Mouse (Mus musculus): ENCODE data around the gene Slc27a5. TPM values are rescaled to one million over a fixed set of nuclear protein-coding genes. Genes with fewer than 3 reads are reported as not detected.

Gene Slc27a5
- polyA plus RNA-seq, 1 experiment from 2014 or later: not detected

- Histone ChIP-seq H3K4me3 (ENCODE audit: low read length) (peak within 1 kb of the TSS; percentile 83), H3K36me3 (ENCODE audit: control insufficient read depth, insufficient read depth, low read length) (peaks cover 14% of the 10 kb centered on the region), H3K4me1 (replicated peaks; ENCODE audit: control insufficient read depth, insufficient read depth, low read length) (peaks cover 27% of the 10 kb centered on the region), H3K27me3 (ENCODE audit: control insufficient read depth, insufficient read depth, low read depth, low read length) (peaks cover 10% of the 10 kb centered on the region), H3K9me3 (ENCODE audit: control insufficient read depth, low read length) (peaks cover 3% of the 10 kb centered on the region), H3K4me2 (ENCODE audit: low read depth, low read length) (peak within 1 kb of the TSS; percentile 91), H3K27ac (ENCODE audit: low read length) (peak within 1 kb of the TSS; percentile 100), H3K9ac (ENCODE audit: low read length) (peak within 1 kb of the TSS; percentile 97)
- ATAC-seq (ENCODE audit: low read depth): peak; percentile 94
- WGBS: under 1% methylated on average over 56 of the region's 65 CpGs
Observed at GRCm38 (mm10) chr7:13037901-13038555, 40.0 kb upstream of the Slc27a5 start, which contains the start of gene Ube2m. Ube2m (minus strand) TSS chr7:13038275.

GRCm38 (mm10) chr7:13037366-13037765 lies 39.4 kb upstream of the Slc27a5 start:
- H3K9me3 ChIP-seq (ENCODE audit: control insufficient read depth, low read length): no peaks in the 10 kb centered on the region
- peak overlapping the region; percentile 91 for H3K4me2 ChIP-seq (ENCODE audit: low read depth, low read length)
- H3K27ac ChIP-seq (ENCODE audit: low read length): peak overlapping the region; percentile 100
- peak; percentile 5; the same call in 1 of the 2 replicates for ATAC-seq (ENCODE audit: low read depth)
- peak overlapping the region; percentile 83 for H3K4me3 ChIP-seq (ENCODE audit: low read length)
- peak overlapping the region; percentile 97 for H3K9ac ChIP-seq (ENCODE audit: low read length)
- WGBS: 0% methylated on average over 30 of the region's 33 CpGs
- peaks cover 15% of the 10 kb centered on the region for H3K36me3 ChIP-seq (ENCODE audit: control insufficient read depth, insufficient read depth, low read length)
- peaks cover 3% of the 10 kb centered on the region; the same call in 1 of the 2 replicates for H3K27me3 ChIP-seq (ENCODE audit: control insufficient read depth, insufficient read depth, low read depth, low read length)
- peaks cover 27% of the 10 kb centered on the region for H3K4me1 ChIP-seq (replicated peaks; ENCODE audit: control insufficient read depth, insufficient read depth, low read length)

- peaks cover 27% of the 10 kb centered on the region for H3K4me1 ChIP-seq (replicated peaks; ENCODE audit: control insufficient read depth, insufficient read depth, low read length)
- whole genome bisulfite sequencing: 27% methylated on average over 4 of the region's 4 CpGs
Observed at GRCm38 (mm10) chr7:13036806-13037205, 38.8 kb upstream of the Slc27a5 start.

GRCm38 (mm10) chr7:13035211-13035855 lies 37.3 kb upstream of the Slc27a5 start:
- Histone ChIP-seq H3K4me2 (ENCODE audit: low read depth, low read length) (peak overlapping the region; percentile 80), H3K27ac (ENCODE audit: low read length) (peak overlapping the region; percentile 86; the same call in 1 of the 2 replicates), H3K4me3 (ENCODE audit: low read length) (no peak overlapping the region), H3K9ac (ENCODE audit: low read length) (peak overlapping the region; percentile 40; the same call in 1 of the 2 replicates), H3K9me3 (ENCODE audit: control insufficient read depth, low read length) (no peaks in the 10 kb centered on the region), H3K27me3 (ENCODE audit: control insufficient read depth, insufficient read depth, low read depth, low read length) (no peaks in the 10 kb centered on the region), H3K4me1 (replicated peaks; ENCODE audit: control insufficient read depth, insufficient read depth, low read length) (peaks cover 27% of the 10 kb centered on the region), H3K36me3 (ENCODE audit: control insufficient read depth, insufficient read depth, low read length) (peaks cover 34% of the 10 kb centered on the region)
- ATAC-seq (ENCODE audit: low read depth): no peak
- WGBS: 76% methylated on average over 17 of the region's 17 CpGs

More at GRCm38 (mm10) chr7:13036806-13037205, 38.8 kb upstream of the Slc27a5 start:
- H3K4me3 ChIP-seq (ENCODE audit: low read length): peak overlapping the region; percentile 83
- H3K9ac ChIP-seq (ENCODE audit: low read length): peak overlapping the region; percentile 97
- 0 out of 2 replicates have a peak, but pooled peaks cover 3% of the 10 kb centered on the region for H3K27me3 ChIP-seq (ENCODE audit: control insufficient read depth, insufficient read depth, low read depth, low read length)
- no peak for ATAC-seq (ENCODE audit: low read depth)
- H3K9me3 ChIP-seq (ENCODE audit: control insufficient read depth, low read length): no peaks in the 10 kb centered on the region
- peak overlapping the region; percentile 100; the same call in 1 of the 2 replicates for H3K27ac ChIP-seq (ENCODE audit: low read length)
- peaks cover 21% of the 10 kb centered on the region for H3K36me3 ChIP-seq (ENCODE audit: control insufficient read depth, insufficient read depth, low read length)
- H3K4me2 ChIP-seq (ENCODE audit: low read depth, low read length): peak overlapping the region; percentile 91

- Histone ChIP-seq H3K4me2 (ENCODE audit: low read depth, low read length) (peak within 1 kb of the TSS; percentile 80), H3K9ac (ENCODE audit: low read length) (peak within 1 kb of the TSS; percentile 77), H3K36me3 (ENCODE audit: control insufficient read depth, insufficient read depth, low read length) (peaks cover 43% of the 10 kb centered on the region), H3K27me3 (ENCODE audit: control insufficient read depth, insufficient read depth, low read depth, low read length) (no peaks in the 10 kb centered on the region), H3K4me3 (ENCODE audit: low read length) (peak within 1 kb of the TSS; percentile 67), H3K4me1 (replicated peaks; ENCODE audit: control insufficient read depth, insufficient read depth, low read length) (peaks cover 27% of the 10 kb centered on the region), H3K9me3 (ENCODE audit: control insufficient read depth, low read length) (no peaks in the 10 kb centered on the region), H3K27ac (ENCODE audit: low read length) (peak within 1 kb of the TSS; percentile 86)
- WGBS: 0% methylated on average over 45 of the region's 45 CpGs
- peak; percentile 74 for ATAC-seq (ENCODE audit: low read depth)
Observed at GRCm38 (mm10) chr7:13034148-13034977, 36.4 kb upstream of the Slc27a5 start, which contains the start of gene Chmp2a. Chmp2a (minus strand) TSS chr7:13034807.

GRCm38 (mm10) chr7:13033451-13034147 lies 35.6 kb upstream of the Slc27a5 start:
- Histone ChIP-seq H3K9ac (ENCODE audit: low read length) (peak overlapping the region; percentile 77), H3K27me3 (ENCODE audit: control insufficient read depth, insufficient read depth, low read depth, low read length) (no peaks in the 10 kb centered on the region), H3K4me3 (ENCODE audit: low read length) (peak overlapping the region; percentile 67), H3K4me2 (ENCODE audit: low read depth, low read length) (peak overlapping the region; percentile 80), H3K27ac (ENCODE audit: low read length) (peak overlapping the region; percentile 86), H3K36me3 (ENCODE audit: control insufficient read depth, insufficient read depth, low read length) (peaks cover 51% of the 10 kb centered on the region), H3K9me3 (ENCODE audit: control insufficient read depth, low read length) (no peaks in the 10 kb centered on the region), H3K4me1 (replicated peaks; ENCODE audit: control insufficient read depth, insufficient read depth, low read length) (peaks cover 20% of the 10 kb centered on the region)
- ATAC-seq (ENCODE audit: low read depth): no peak
- 38% methylated on average over 13 of the region's 13 CpGs for WGBS

GRCm38 (mm10) chr7:13032541-13032940 lies 34.5 kb upstream of the Slc27a5 start:
- H3K36me3 ChIP-seq (ENCODE audit: control insufficient read depth, insufficient read depth, low read length): peaks cover 61% of the 10 kb centered on the region
- H3K4me1 ChIP-seq (replicated peaks; ENCODE audit: control insufficient read depth, insufficient read depth, low read length): peaks cover 20% of the 10 kb centered on the region
- no peaks in the 10 kb centered on the region for H3K27me3 ChIP-seq (ENCODE audit: control insufficient read depth, insufficient read depth, low read depth, low read length)

GRCm38 (mm10) chr7:13031983-13032382 lies 34.0 kb upstream of the Slc27a5 start:
- H3K9me3 ChIP-seq (ENCODE audit: control insufficient read depth, low read length): no peaks in the 10 kb centered on the region
- no peak overlapping the region for H3K4me3 ChIP-seq (ENCODE audit: low read length)
- ATAC-seq (ENCODE audit: low read depth): no peak
- H3K27ac ChIP-seq (ENCODE audit: low read length): no peak overlapping the region
- no peak overlapping the region for H3K4me2 ChIP-seq (ENCODE audit: low read depth, low read length)
- H3K27me3 ChIP-seq (ENCODE audit: control insufficient read depth, insufficient read depth, low read depth, low read length): no peaks in the 10 kb centered on the region
- WGBS: 86% methylated on average over 2 of the region's 2 CpGs
- peaks cover 20% of the 10 kb centered on the region for H3K4me1 ChIP-seq (replicated peaks; ENCODE audit: control insufficient read depth, insufficient read depth, low read length)
- no peak overlapping the region for H3K9ac ChIP-seq (ENCODE audit: low read length)
- H3K36me3 ChIP-seq (ENCODE audit: control insufficient read depth, insufficient read depth, low read length): peaks cover 65% of the 10 kb centered on the region

More at GRCm38 (mm10) chr7:13032541-13032940, 34.5 kb upstream of the Slc27a5 start:
- Histone ChIP-seq H3K4me2 (ENCODE audit: low read depth, low read length) (no peak overlapping the region), H3K9me3 (ENCODE audit: control insufficient read depth, low read length) (no peaks in the 10 kb centered on the region), H3K27ac (ENCODE audit: low read length) (no peak overlapping the region), H3K4me3 (ENCODE audit: low read length) (no peak overlapping the region), H3K9ac (ENCODE audit: low read length) (no peak overlapping the region)
- no peak for ATAC-seq (ENCODE audit: low read depth)
- 83% methylated on average over 7 of the region's 7 CpGs for WGBS

All from lung, embryonic 16.5 days (tissue).